Mouse (Mus musculus): ENCODE measurements around the gene Zfp346. TPM values are rescaled to one million over a fixed set of nuclear protein-coding genes. Genes with fewer than 3 reads are reported as not detected.

Zfp346 gene
- polyA plus RNA-seq, 1 experiment from 2014 or later: 30.6 TPM

GRCm38 (mm10) chr13:55133448-55133847 lies 28.3 kb downstream of the Zfp346 start, which contains the start of gene Gm17617:
TSS of gene Gm17617 (minus strand) at chr13:55133548.
- Histone ChIP-seq H3K9me3 (ENCODE audit: control insufficient read depth, low read length) (no peaks in the 10 kb centered on the region), H3K4me1 (ENCODE audit: control insufficient read depth, insufficient read depth, low read depth, low read length) (no peaks in the 10 kb centered on the region), H3K4me3 (ENCODE audit: low read length) (no peak within 1 kb of the TSS), H3K27me3 (replicated peaks; ENCODE audit: control insufficient read depth, insufficient read depth, low read length) (no peaks in the 10 kb centered on the region), H3K9ac (ENCODE audit: low read depth, low read length) (no peak within 1 kb of the TSS), H3K27ac (ENCODE audit: low read depth, low read length) (no peak within 1 kb of the TSS), H3K4me2 (ENCODE audit: low read length) (no peak within 1 kb of the TSS), H3K36me3 (ENCODE audit: control insufficient read depth, insufficient read depth, low read length) (peaks cover 14% of the 10 kb centered on the region)
- WGBS: 96% methylated on average over 2 of the region's 2 CpGs
- no peak for ATAC-seq

- 2% methylated on average over 5 of the region's 5 CpGs for WGBS
- ATAC-seq: no peak
- Histone ChIP-seq H3K9ac (ENCODE audit: low read depth, low read length) (no peak overlapping the region), H3K4me1 (ENCODE audit: control insufficient read depth, insufficient read depth, low read depth, low read length) (no peaks in the 10 kb centered on the region), H3K36me3 (ENCODE audit: control insufficient read depth, insufficient read depth, low read length) (peaks cover 12% of the 10 kb centered on the region), H3K27ac (ENCODE audit: low read depth, low read length) (no peak overlapping the region), H3K4me3 (ENCODE audit: low read length) (no peak overlapping the region), H3K4me2 (ENCODE audit: low read length) (no peak overlapping the region), H3K27me3 (replicated peaks; ENCODE audit: control insufficient read depth, insufficient read depth, low read length) (no peaks in the 10 kb centered on the region), H3K9me3 (ENCODE audit: control insufficient read depth, low read length) (no peaks in the 10 kb centered on the region)
These were observed 30.3 kb downstream of the Zfp346 start for GRCm38 (mm10) chr13:55135382-55135781.

- H3K9ac ChIP-seq (ENCODE audit: low read depth, low read length): no peak overlapping the region
- 57% methylated on average over 2 of the region's 2 CpGs for WGBS
- no peaks in the 10 kb centered on the region for H3K4me1 ChIP-seq (ENCODE audit: control insufficient read depth, insufficient read depth, low read depth, low read length)
- H3K4me2 ChIP-seq (ENCODE audit: low read length): no peak overlapping the region
- no peak overlapping the region for H3K4me3 ChIP-seq (ENCODE audit: low read length)
- H3K9me3 ChIP-seq (ENCODE audit: control insufficient read depth, low read length): no peaks in the 10 kb centered on the region
- no peaks in the 10 kb centered on the region for H3K36me3 ChIP-seq (ENCODE audit: control insufficient read depth, insufficient read depth, low read length)
- no peak for ATAC-seq
- H3K27ac ChIP-seq (ENCODE audit: low read depth, low read length): no peak overlapping the region
- H3K27me3 ChIP-seq (replicated peaks; ENCODE audit: control insufficient read depth, insufficient read depth, low read length): no peaks in the 10 kb centered on the region
These were observed 35.2 kb downstream of the Zfp346 start for GRCm38 (mm10) chr13:55140271-55140670.

- no peak within 1 kb of the TSS for H3K27ac ChIP-seq (ENCODE audit: low read depth, low read length)
- under 1% methylated on average over 51 of the region's 68 CpGs for WGBS
- H3K4me1 ChIP-seq (ENCODE audit: control insufficient read depth, insufficient read depth, low read depth, low read length): peaks cover 7% of the 10 kb centered on the region
- no peaks in the 10 kb centered on the region for H3K9me3 ChIP-seq (ENCODE audit: control insufficient read depth, low read length)
- ATAC-seq: no peak; the same call in 1 of the 2 replicates
- peaks cover 2% of the 10 kb centered on the region for H3K27me3 ChIP-seq (replicated peaks; ENCODE audit: control insufficient read depth, insufficient read depth, low read length)
- H3K9ac ChIP-seq (ENCODE audit: low read depth, low read length): peak within 1 kb of the TSS; percentile 69
- H3K36me3 ChIP-seq (ENCODE audit: control insufficient read depth, insufficient read depth, low read length): no peaks in the 10 kb centered on the region
- H3K4me2 ChIP-seq (ENCODE audit: low read length): peak within 1 kb of the TSS; percentile 98
- peak within 1 kb of the TSS; percentile 59 for H3K4me3 ChIP-seq (ENCODE audit: low read length)
These were observed 47.7 kb downstream of the Zfp346 start, which contains the start of gene Fgfr4 for GRCm38 (mm10) chr13:55152621-55153415. TSS of gene Fgfr4 (plus strand) at chr13:55152640.

GRCm38 (mm10) chr13:55153951-55154350 lies 48.8 kb downstream of the Zfp346 start:
- no peaks in the 10 kb centered on the region for H3K9me3 ChIP-seq (ENCODE audit: control insufficient read depth, low read length)
- no peak overlapping the region for H3K27ac ChIP-seq (ENCODE audit: low read depth, low read length)

GRCm38 (mm10) chr13:55162365-55162764 lies 57.3 kb downstream of the Zfp346 start:
- no peaks in the 10 kb centered on the region for H3K36me3 ChIP-seq (ENCODE audit: control insufficient read depth, insufficient read depth, low read length)
- no peaks in the 10 kb centered on the region for H3K27me3 ChIP-seq (replicated peaks; ENCODE audit: control insufficient read depth, insufficient read depth, low read length)
- 73% methylated on average over 7 of the region's 7 CpGs for WGBS
- no peak overlapping the region for H3K27ac ChIP-seq (ENCODE audit: low read depth, low read length)
- no peaks in the 10 kb centered on the region for H3K9me3 ChIP-seq (ENCODE audit: control insufficient read depth, low read length)
- no peak overlapping the region for H3K9ac ChIP-seq (ENCODE audit: low read depth, low read length)
- no peak for ATAC-seq
- H3K4me2 ChIP-seq (ENCODE audit: low read length): no peak overlapping the region
- no peak overlapping the region for H3K4me3 ChIP-seq (ENCODE audit: low read length)
- H3K4me1 ChIP-seq (ENCODE audit: control insufficient read depth, insufficient read depth, low read depth, low read length): no peaks in the 10 kb centered on the region

More at GRCm38 (mm10) chr13:55153951-55154350, 48.8 kb downstream of the Zfp346 start:
- Histone ChIP-seq H3K4me1 (ENCODE audit: control insufficient read depth, insufficient read depth, low read depth, low read length) (peaks cover 7% of the 10 kb centered on the region), H3K36me3 (ENCODE audit: control insufficient read depth, insufficient read depth, low read length) (no peaks in the 10 kb centered on the region), H3K27me3 (replicated peaks; ENCODE audit: control insufficient read depth, insufficient read depth, low read length) (peaks cover 2% of the 10 kb centered on the region), H3K4me2 (ENCODE audit: low read length) (no peak overlapping the region), H3K9ac (ENCODE audit: low read depth, low read length) (no peak overlapping the region), H3K4me3 (ENCODE audit: low read length) (no peak overlapping the region)
- 85% methylated on average over 5 of the region's 5 CpGs for WGBS
- no peak for ATAC-seq

GRCm38 (mm10) chr13:55163553-55163952 lies 58.4 kb downstream of the Zfp346 start:
- 53% methylated on average over 5 of the region's 5 CpGs for WGBS
- Histone ChIP-seq H3K4me1 (ENCODE audit: control insufficient read depth, insufficient read depth, low read depth, low read length) (no peaks in the 10 kb centered on the region; the same call in 1 of the 2 replicates), H3K9me3 (ENCODE audit: control insufficient read depth, low read length) (no peaks in the 10 kb centered on the region), H3K27me3 (replicated peaks; ENCODE audit: control insufficient read depth, insufficient read depth, low read length) (no peaks in the 10 kb centered on the region), H3K4me2 (ENCODE audit: low read length) (no peak overlapping the region), H3K9ac (ENCODE audit: low read depth, low read length) (no peak overlapping the region), H3K4me3 (ENCODE audit: low read length) (no peak overlapping the region), H3K36me3 (ENCODE audit: control insufficient read depth, insufficient read depth, low read length) (no peaks in the 10 kb centered on the region), H3K27ac (ENCODE audit: low read depth, low read length) (no peak overlapping the region)
- no peak for ATAC-seq

GRCm38 (mm10) chr13:55165831-55166339 lies 60.8 kb downstream of the Zfp346 start:
- no peak overlapping the region for H3K4me2 ChIP-seq (ENCODE audit: low read length)
- 84% methylated on average over 16 of the region's 16 CpGs for WGBS
- no peak overlapping the region for H3K27ac ChIP-seq (ENCODE audit: low read depth, low read length)
- no peak overlapping the region for H3K9ac ChIP-seq (ENCODE audit: low read depth, low read length)
- no peak for ATAC-seq
- no peaks in the 10 kb centered on the region for H3K27me3 ChIP-seq (replicated peaks; ENCODE audit: control insufficient read depth, insufficient read depth, low read length)
- no peaks in the 10 kb centered on the region for H3K9me3 ChIP-seq (ENCODE audit: control insufficient read depth, low read length)
- no peak overlapping the region for H3K4me3 ChIP-seq (ENCODE audit: low read length)
- peaks cover 9% of the 10 kb centered on the region for H3K4me1 ChIP-seq (ENCODE audit: control insufficient read depth, insufficient read depth, low read depth, low read length)
- no peaks in the 10 kb centered on the region for H3K36me3 ChIP-seq (ENCODE audit: control insufficient read depth, insufficient read depth, low read length)

GRCm38 (mm10) chr13:55166806-55167725 lies 62.0 kb downstream of the Zfp346 start:
- no peak overlapping the region for H3K4me3 ChIP-seq (ENCODE audit: low read length)

More at GRCm38 (mm10) chr13:55166806-55167725, 62.0 kb downstream of the Zfp346 start:
- no peaks in the 10 kb centered on the region for H3K36me3 ChIP-seq (ENCODE audit: control insufficient read depth, insufficient read depth, low read length)
- H3K4me1 ChIP-seq (ENCODE audit: control insufficient read depth, insufficient read depth, low read depth, low read length): peaks cover 18% of the 10 kb centered on the region
- no peaks in the 10 kb centered on the region for H3K27me3 ChIP-seq (replicated peaks; ENCODE audit: control insufficient read depth, insufficient read depth, low read length)
- no peak overlapping the region for H3K27ac ChIP-seq (ENCODE audit: low read depth, low read length)
- H3K9ac ChIP-seq (ENCODE audit: low read depth, low read length): no peak overlapping the region
- no peaks in the 10 kb centered on the region for H3K9me3 ChIP-seq (ENCODE audit: control insufficient read depth, low read length)
- no peak overlapping the region for H3K4me2 ChIP-seq (ENCODE audit: low read length)
- 86% methylated on average over 32 of the region's 32 CpGs for WGBS
- no peak for ATAC-seq

All from hindbrain, embryonic 16.5 days (tissue).